Mouse (Mus musculus) liver, embryonic 13.5 days (tissue): ENCODE data around the gene Zfp738. TPM values are rescaled to one million over a fixed set of nuclear protein-coding genes. Genes with fewer than 3 reads are reported as not detected.

Source experiments
- ATAC-seq: fragments of 200-750 bp; cut with Nextera tagmentation; 2 replicates; pipeline ENCODE4 v1.8.0; 2017; ENCODE audit warnings: low read depth, mild to moderate bottlenecking, moderate number of reproducible peaks, moderate library complexity
- DNase-seq: peaks from one replicate; pipeline ENCODE4 v3.0.0; 2022
- H3K27ac ChIP-seq: fragments of 300-500 bp; sonication (generic); 2 replicates; pipeline ENCODE4 v1.5.1; 2015; ENCODE audit warnings: moderate library complexity, mild to moderate bottlenecking, inconsistent platforms
- H3K27me3 ChIP-seq: fragments of 300-500 bp; sonication (generic); 2 replicates; pipeline ENCODE4 v1.6.1; 2015; ENCODE audit warnings: mild to moderate bottlenecking, inconsistent platforms
- H3K36me3 ChIP-seq: fragments of 300-500 bp; sonication (generic); 2 replicates; pipeline ENCODE4 v1.6.1; 2015; ENCODE audit warnings: mild to moderate bottlenecking, inconsistent platforms
- H3K4me1 ChIP-seq: fragments of 300-500 bp; sonication (generic); replicated peaks from 2 replicates; pipeline ENCODE4 v1.6.1; 2015; ENCODE audit warnings: inconsistent platforms
- H3K4me2 ChIP-seq: fragments of 300-500 bp; sonication (generic); 2 replicates; pipeline ENCODE4 v1.6.1; 2015; ENCODE audit warnings: inconsistent platforms, mild to moderate bottlenecking, moderate library complexity
- H3K4me3 ChIP-seq: fragments of 300-500 bp; sonication (generic); replicated peaks from 2 replicates; pipeline ENCODE4 v1.5.1; 2015; ENCODE audit warnings: mild to moderate bottlenecking, inconsistent platforms
- H3K9ac ChIP-seq: fragments of 300-500 bp; sonication (generic); 2 replicates; pipeline ENCODE4 v1.6.1; 2015; ENCODE audit warnings: mild to moderate bottlenecking, inconsistent platforms
- H3K9me3 ChIP-seq: fragments of 300-500 bp; sonication (generic); replicated peaks from 2 replicates; pipeline ENCODE4 v1.6.1; 2016; ENCODE audit warnings: inconsistent platforms
- WGBS: fragments of 180-500 bp; shearing (Covaris S2); methylation state at CpG from one replicate; pipeline ENCODE4 v1.1.7; 2015; ENCODE audit not compliant: insufficient replicate concordance; 5-methylcytosine and 5-hydroxymethylcytosine counted together
- polyA plus RNA-seq: library from polyadenylated mRNA; unstranded; fragments of >200 nt; fragmentation: Nextera tagmentation; extraction: Ambion mirVana; gene quantifications from 2 replicates; pipeline ENCODE4 v1.2.1, GENCODE M21; 2015

The Zfp738 gene
- polyA plus RNA-seq, 1 experiment from 2014 or later, result 2.4 TPM

DNA sequence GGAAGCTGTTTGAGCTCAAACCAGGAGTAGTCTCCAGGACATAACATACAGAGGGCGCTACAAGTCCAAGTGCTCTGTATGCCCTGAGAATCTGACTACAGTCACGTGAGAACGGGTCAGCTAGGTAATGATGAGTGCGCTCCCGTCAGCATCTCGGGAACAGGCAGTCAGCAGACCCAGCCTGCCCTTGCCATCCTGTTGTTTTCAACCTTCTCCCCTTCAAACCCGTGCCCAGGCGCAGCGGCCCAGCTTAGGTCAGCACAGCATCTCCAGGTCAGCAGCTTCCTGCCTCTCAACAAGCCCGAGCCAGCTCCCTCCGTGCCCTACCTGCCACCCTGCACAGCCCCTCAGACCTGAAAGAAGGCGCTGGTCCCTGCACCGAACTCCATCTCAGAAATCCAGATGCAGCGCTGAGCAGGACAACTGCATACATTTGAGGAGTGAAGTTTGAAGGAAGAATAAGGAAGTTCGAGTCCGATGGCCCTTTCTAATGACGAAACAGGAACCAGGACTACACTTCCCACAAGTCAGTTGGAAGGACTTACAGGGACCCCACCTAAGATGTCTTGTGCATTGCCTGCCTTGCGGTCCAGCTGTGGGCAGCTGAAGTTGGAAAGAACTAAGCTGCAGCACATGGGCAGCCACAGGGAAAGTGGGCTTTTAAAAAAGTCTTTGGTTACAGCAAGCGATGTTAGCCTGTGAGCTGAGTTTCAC is 49.4 kb downstream of the Zfp738 start, which contains the start of the genes Gm49345 and Zfp729a:
Gene Gm49345 (minus strand): TSS at position 476 of the 714 bp plus-strand sequence.
Gene Zfp729a (minus strand): TSS at position 498 of the 714 bp plus-strand sequence.
- peak; percentile 63 for DNase-seq
- Histone ChIP-seq H3K27ac (peak within 1 kb of the TSS; percentile 63), H3K4me3 (peak within 1 kb of the TSS; percentile 85), H3K27me3 (no peaks in the 10 kb centered on the region), H3K4me2 (peak within 1 kb of the TSS; percentile 63), H3K9ac (peak within 1 kb of the TSS; percentile 79), H3K36me3 (no peaks in the 10 kb centered on the region), H3K9me3 (no peaks in the 10 kb centered on the region), H3K4me1 (peaks cover 5% of the 10 kb centered on the region)
- ATAC-seq, result peak; percentile 97
- WGBS, result under 1% methylated on average over 19 of the region's 19 CpGs

DNA sequence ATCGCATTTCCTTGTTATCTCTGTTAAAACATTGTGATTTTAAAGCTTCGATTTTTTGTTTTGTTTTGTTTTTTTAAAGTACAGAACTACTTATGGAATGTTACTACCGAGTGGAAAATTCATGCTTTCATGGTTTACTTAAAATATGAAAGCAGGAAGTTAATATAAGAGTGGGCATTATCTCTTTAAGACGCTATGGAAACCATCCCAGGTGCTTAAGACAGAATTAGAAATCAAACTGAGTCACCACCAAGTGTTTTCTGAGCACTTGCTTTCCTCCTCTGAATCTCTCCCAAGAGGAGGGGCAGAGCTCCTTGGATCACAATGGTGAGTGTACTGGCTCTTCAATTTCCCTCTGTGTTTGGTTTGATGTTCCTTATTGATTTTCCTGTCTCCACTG is 76.8 kb downstream of the Zfp738 start:
- DNase-seq, result no peak
- Histone ChIP-seq H3K27me3 (no peaks in the 10 kb centered on the region), H3K4me2 (no peak overlapping the region), H3K4me1 (peaks cover 5% of the 10 kb centered on the region), H3K9me3 (0 out of 2 replicates have a peak, but pooled peaks cover 4% of the 10 kb centered on the region), H3K9ac (no peak overlapping the region), H3K4me3 (0 out of 2 replicates have a peak overlapping the region, but pooled peaks have one; percentile 80), H3K36me3 (no peaks in the 10 kb centered on the region), H3K27ac (no peak overlapping the region)
- ATAC-seq, result no peak
- WGBS, result 71% methylated on average over 4 of the region's 4 CpGs

DNA sequence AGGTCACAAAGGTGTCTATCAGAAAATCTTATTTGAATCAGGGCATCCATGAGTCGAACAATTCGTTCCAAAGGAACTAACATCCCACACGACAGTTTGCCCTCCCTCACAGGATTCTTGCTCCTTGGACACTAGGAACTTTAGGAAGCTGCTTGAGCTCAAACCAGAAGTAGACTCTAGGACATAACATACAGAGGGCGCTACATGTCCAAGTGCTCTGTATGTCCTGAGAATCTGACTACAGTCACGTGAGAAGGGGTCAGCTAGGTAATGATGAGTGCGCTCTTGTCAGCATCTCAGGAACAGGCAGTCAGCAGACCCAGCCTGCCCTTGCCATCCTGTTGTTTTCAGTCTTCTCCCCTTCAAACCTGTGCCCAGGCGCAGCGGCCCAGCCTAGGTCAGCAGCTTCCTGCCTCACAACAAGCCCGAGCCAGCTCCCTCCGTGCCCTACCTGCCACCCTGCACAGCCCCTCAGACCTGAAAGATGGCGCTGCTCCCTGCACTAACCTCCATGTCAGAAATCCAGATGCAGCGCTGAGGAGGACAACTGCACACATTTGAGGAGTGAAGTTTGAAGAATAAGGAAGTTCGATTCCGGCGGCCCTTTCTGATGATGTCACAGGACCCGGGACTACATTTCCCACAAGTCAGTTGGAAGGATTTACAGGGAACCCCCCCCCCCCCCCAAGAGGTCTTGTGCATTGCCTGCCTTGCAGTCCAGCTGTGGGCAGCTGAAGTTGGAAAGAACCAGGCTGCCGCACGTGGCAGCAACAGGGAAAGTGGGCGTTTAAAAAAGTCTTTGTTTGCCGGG is 77.6 kb downstream of the Zfp738 start, which contains the start of gene Zfp729b:
Gene Zfp729b (minus strand): TSS at position 642 of the 811 bp plus-strand sequence.
- peak within 1 kb of the TSS; percentile 41; the same call in 1 of the 2 replicates for H3K27ac ChIP-seq
- ATAC-seq, result peak; percentile 91

More for the DNA sequence above, 77.6 kb downstream of the Zfp738 start, which contains the start of gene Zfp729b:
- H3K4me3 ChIP-seq, result peak within 1 kb of the TSS; percentile 80
- H3K9me3 ChIP-seq, result 0 out of 2 replicates have a peak, but pooled peaks cover 4% of the 10 kb centered on the region
- peak; percentile 62 for DNase-seq
- no peaks in the 10 kb centered on the region for H3K27me3 ChIP-seq
- peaks cover 5% of the 10 kb centered on the region for H3K4me1 ChIP-seq
- no peaks in the 10 kb centered on the region for H3K36me3 ChIP-seq
- H3K4me2 ChIP-seq, result peak within 1 kb of the TSS; percentile 57
- peak within 1 kb of the TSS; percentile 77 for H3K9ac ChIP-seq
- 3% methylated on average over 20 of the region's 20 CpGs for WGBS

Other genes starting within 250 kb of the Zfp738 start
- 5.2 and 6.4 TPM in 2 replicates for gene Zfp874a, start 235.4 kb downstream of the Zfp738 start, polyA plus RNA-seq
- 3.3 and 3.8 TPM in 2 replicates for gene Zfp874b, start 202.8 kb downstream of the Zfp738 start, polyA plus RNA-seq
- gene Zfp58, start 186.5 kb downstream of the Zfp738 start, polyA plus RNA-seq, result 3.1 and 3.3 TPM in 2 replicates
- not detected in 2 replicates for gene Gm26965, start 160.9 kb downstream of the Zfp738 start, polyA plus RNA-seq
- gene Zfp87, start 160.9 kb downstream of the Zfp738 start, polyA plus RNA-seq, result 8.4 and 9.1 TPM in 2 replicates
- gene Zfp748, start 133.2 kb downstream of the Zfp738 start, polyA plus RNA-seq, result 5.1 and 5.9 TPM in 2 replicates
- 1.3 and 1.9 TPM in 2 replicates for gene Zfp729b, start 77.4 kb downstream of the Zfp738 start, polyA plus RNA-seq
- 0.13 TPM in 1 of 2 replicates, not detected in the other for gene Gm49345, start 49.3 kb downstream of the Zfp738 start, polyA plus RNA-seq
- 0.71 and 1.2 TPM in 2 replicates for gene Zfp729a, start 49.3 kb downstream of the Zfp738 start, polyA plus RNA-seq
- gene Zfp65, start 42.1 kb upstream of the Zfp738 start, polyA plus RNA-seq, result 1.3 and 2.1 TPM in 2 replicates
- 1.1 and 1.5 TPM in 2 replicates for gene Zfp85, start 68.2 kb upstream of the Zfp738 start, polyA plus RNA-seq
- 1.1 and 1.2 TPM in 2 replicates for gene Zfp493, start 92.6 kb upstream of the Zfp738 start, polyA plus RNA-seq
- gene Zfp273, start 126.7 kb upstream of the Zfp738 start, polyA plus RNA-seq, result 1.7 and 2.1 TPM in 2 replicates
- gene Gm10037, start 144.0 kb upstream of the Zfp738 start, polyA plus RNA-seq, result 0.37 and 0.40 TPM in 2 replicates
- gene BC048507, start 176.3 kb upstream of the Zfp738 start, polyA plus RNA-seq, result not detected in 2 replicates